Mouse (Mus musculus): ENCODE results near the gene Fjx1.

DNA sequence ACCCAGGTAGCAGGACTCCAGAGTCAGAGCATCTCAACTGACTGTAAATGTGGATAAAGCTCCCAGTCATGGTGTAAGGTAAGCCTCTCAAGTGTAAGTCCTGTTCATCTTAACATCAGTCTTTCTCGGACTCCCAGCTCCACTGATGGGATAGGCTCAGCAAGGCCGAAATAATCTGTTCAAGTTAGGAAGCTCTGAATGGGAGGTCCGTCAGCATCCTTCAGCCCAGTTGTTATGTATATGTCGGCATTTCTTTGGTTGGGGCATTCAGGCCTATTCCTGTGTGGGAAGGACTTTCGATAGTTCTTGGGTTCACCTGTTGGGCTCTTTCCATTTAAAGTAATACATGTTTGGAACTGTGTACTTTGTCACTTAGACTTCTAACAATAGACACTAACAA lies 48.3 kb downstream of the Fjx1 start:
- TF ChIP-seq CTCF (IDR thresholded peaks at IDR 0.05; ENCODE audit: extremely low read depth, insufficient read length, insufficient replicate concordance, low read depth, low read length) (no peak), POLR2A (IDR thresholded peaks at IDR 0.05; ENCODE audit: low read depth, low read length) (no peak)
